Mouse (Mus musculus) liver, embryonic 16.5 days (tissue): ENCODE data around the gene Arhgap42. TPM values are rescaled to one million over a fixed set of nuclear protein-coding genes. Genes with fewer than 3 reads are reported as not detected.

ENCODE experiments used
- ATAC-seq: fragments of 200-750 bp; cut with Nextera tagmentation; 2 replicates; pipeline ENCODE4 v1.8.0; 2017; ENCODE audit warnings: low read depth, mild to moderate bottlenecking, moderate number of reproducible peaks, moderate library complexity
- H3K27ac ChIP-seq: fragments of 300-500 bp; sonication (generic); 2 replicates; pipeline ENCODE4 v1.5.1; 2014; ENCODE audit warnings: mild to moderate bottlenecking, low read length
- H3K27me3 ChIP-seq: fragments of 300-500 bp; sonication (generic); 2 replicates; pipeline ENCODE4 v1.6.1; 2014; ENCODE audit warnings: low read depth, low read length, mixed read lengths; ENCODE audit not compliant: control insufficient read depth, insufficient read depth
- H3K36me3 ChIP-seq: fragments of 300-500 bp; sonication (generic); 2 replicates; pipeline ENCODE4 v1.6.1; 2014; ENCODE audit warnings: mild to moderate bottlenecking; ENCODE audit not compliant: control insufficient read depth, insufficient read depth
- H3K4me1 ChIP-seq: fragments of 300-500 bp; sonication (generic); 2 replicates; pipeline ENCODE4 v1.6.1; 2014; ENCODE audit warnings: low read depth, low read length, mixed read lengths; ENCODE audit not compliant: control insufficient read depth
- H3K4me2 ChIP-seq: fragments of 300-500 bp; sonication (generic); 2 replicates; pipeline ENCODE4 v1.6.1; 2014; ENCODE audit warnings: low read depth, low read length, mixed read lengths
- H3K4me3 ChIP-seq: fragments of 300-500 bp; sonication (generic); 2 replicates; pipeline ENCODE4 v1.5.1; 2014; ENCODE audit warnings: low read depth, mild to moderate bottlenecking, low read length
- H3K9ac ChIP-seq: fragments of 300-500 bp; sonication (generic); 2 replicates; pipeline ENCODE4 v1.6.1; 2014; ENCODE audit warnings: low read depth, low read length
- H3K9me3 ChIP-seq: fragments of 300-500 bp; sonication (generic); replicated peaks from 2 replicates; pipeline ENCODE4 v1.6.1; 2016; ENCODE audit warnings: low read length; ENCODE audit not compliant: control insufficient read depth
- WGBS: fragments of 180-500 bp; shearing (Covaris S2); extraction: QIAGEN DNeasy Blood & Tissue Kit; methylation state at CpG from one replicate; pipeline ENCODE4 v1.1.7; 2014; ENCODE audit not compliant: insufficient replicate concordance; 5-methylcytosine and 5-hydroxymethylcytosine counted together
- polyA plus RNA-seq: library from polyadenylated mRNA; unstranded; fragments of >200 nt; fragmentation: Nextera tagmentation; extraction: Ambion mirVana; gene quantifications from 2 replicates; pipeline ENCODE4 v1.2.1, GENCODE M21; 2015

Gene Arhgap42
- polyA plus RNA-seq, 1 experiment from 2014 or later, result 7.4 TPM

DNA sequence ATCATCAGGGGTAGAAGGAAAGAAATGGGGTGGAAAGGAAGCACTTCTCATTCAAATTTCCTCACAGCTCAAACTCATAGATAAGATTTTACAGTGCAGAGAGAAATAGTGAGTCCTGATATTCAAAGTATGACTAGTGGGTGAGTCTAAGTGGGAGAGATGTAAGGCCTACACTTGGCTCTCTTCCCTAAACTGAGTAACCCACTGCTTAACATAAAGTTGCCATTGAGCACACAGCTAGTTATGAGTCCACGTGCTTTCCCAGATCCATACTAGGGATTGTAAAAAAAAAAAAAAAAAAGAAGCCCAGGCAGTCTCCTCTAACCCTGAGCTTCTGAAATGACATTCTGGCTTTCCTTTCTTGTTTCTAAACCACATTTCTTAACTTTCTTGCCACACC, 96.8 kb downstream of the Arhgap42 start:
- Histone ChIP-seq H3K4me2 (no peak overlapping the region), H3K4me1 (no peaks in the 10 kb centered on the region), H3K9ac (no peak overlapping the region), H3K36me3 (no peaks in the 10 kb centered on the region), H3K27ac (no peak overlapping the region), H3K4me3 (no peak overlapping the region), H3K27me3 (no peaks in the 10 kb centered on the region), H3K9me3 (no peaks in the 10 kb centered on the region)
- ATAC-seq, result no peak
- WGBS, result 55% methylated on average over 1 of the region's 1 CpGs

DNA sequence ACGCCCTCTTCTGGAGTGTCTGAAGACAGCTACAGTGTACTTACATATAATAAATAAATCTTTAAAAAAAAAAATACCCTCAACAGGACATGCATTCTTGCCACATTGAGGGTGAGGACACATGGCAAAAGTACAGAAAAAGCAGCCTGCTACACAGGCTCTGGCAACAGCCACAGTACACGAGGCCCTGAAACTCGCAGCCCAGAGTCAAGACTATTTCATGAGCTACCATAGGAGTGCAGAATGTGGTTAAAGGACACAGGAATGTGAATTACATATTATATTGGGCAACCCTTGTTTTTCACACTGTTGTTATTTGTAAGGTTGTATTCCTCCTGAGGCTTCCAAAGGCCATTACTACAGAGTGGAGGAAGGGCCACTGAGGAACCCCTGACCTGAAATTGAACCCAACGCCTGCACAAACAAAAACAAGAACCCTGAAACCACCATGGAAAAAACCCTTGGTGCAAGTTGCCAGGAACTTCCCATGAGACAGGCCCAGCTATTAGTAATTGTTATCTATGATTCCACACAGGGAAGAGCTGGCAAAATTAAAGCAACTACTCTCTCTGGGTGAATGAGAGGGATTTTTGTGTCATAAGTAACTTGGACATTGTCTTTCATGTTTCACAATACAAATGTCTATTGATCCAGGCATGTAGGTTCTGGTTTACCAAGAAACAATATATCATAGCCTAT, 109.8 kb downstream of the Arhgap42 start:
- WGBS, result 67% methylated on average over 4 of the region's 4 CpGs
- no peak overlapping the region for H3K27ac ChIP-seq

DNA sequence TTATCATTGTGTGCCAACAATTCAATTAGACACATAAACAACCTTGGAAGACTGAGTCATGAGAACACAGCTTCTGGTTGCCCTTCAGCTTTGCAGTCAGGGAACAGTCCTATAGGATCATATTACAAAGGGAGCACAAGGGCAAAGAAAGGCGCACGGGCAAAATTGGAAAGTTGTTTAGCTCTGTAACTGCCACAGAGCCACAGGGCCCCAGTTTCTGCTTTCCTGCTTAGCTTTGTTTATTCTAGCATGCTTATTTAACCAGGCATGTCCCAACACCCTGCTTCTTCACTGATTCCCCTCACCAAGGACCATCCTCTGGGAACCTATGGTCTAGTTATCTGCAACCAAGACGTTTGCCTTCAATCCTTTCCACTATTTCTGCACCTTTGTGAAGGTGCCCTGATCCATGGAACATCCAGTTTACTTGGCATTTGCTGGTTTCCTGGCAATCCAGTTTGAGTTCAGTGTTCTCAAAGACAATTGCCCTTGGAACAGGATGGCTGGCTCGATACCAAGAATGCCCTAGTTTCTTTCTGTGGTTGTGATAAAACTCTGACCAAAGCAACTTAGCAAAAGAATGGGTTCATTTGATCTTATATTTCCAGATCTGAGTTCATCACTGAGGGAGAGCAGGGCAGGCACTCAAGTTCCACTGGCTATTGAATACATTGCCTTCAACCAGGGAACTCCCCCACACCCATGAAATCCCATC, 111.7 kb downstream of the Arhgap42 start:
- Histone ChIP-seq H3K4me3 (no peak overlapping the region), H3K36me3 (no peaks in the 10 kb centered on the region), H3K9ac (no peak overlapping the region), H3K4me1 (no peaks in the 10 kb centered on the region), H3K9me3 (no peaks in the 10 kb centered on the region), H3K27me3 (no peaks in the 10 kb centered on the region), H3K4me2 (no peak overlapping the region), H3K27ac (no peak overlapping the region)
- WGBS, result 51% methylated on average over 4 of the region's 4 CpGs
- ATAC-seq, result no peak

More for the DNA sequence above, 109.8 kb downstream of the Arhgap42 start:
- no peak for ATAC-seq
- Histone ChIP-seq H3K9me3 (no peaks in the 10 kb centered on the region), H3K36me3 (no peaks in the 10 kb centered on the region), H3K9ac (no peak overlapping the region), H3K4me3 (no peak overlapping the region), H3K4me2 (no peak overlapping the region), H3K27me3 (no peaks in the 10 kb centered on the region), H3K4me1 (no peaks in the 10 kb centered on the region)

DNA sequence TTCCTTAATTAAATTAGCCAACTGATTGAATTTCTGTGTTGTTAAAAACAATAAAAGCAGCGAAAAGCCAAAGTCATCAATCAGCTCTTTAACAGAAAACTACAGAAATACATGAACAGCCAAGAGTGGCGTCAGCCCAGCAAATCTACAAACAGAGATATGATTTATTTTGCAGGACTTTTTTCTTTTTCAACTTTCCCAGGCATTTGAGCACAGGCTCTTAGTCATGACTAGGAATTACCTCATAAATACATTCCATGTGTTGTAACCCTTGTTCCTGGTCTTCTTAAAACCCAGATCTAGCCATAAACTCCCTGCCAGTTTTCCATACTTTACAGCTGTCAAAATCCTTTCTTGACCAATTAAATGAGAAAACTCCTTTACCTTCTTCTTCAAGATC, 114.7 kb downstream of the Arhgap42 start:
- Histone ChIP-seq H3K27me3 (no peaks in the 10 kb centered on the region), H3K9me3 (no peaks in the 10 kb centered on the region), H3K4me3 (no peak overlapping the region), H3K36me3 (no peaks in the 10 kb centered on the region), H3K4me1 (no peaks in the 10 kb centered on the region), H3K9ac (no peak overlapping the region), H3K4me2 (no peak overlapping the region), H3K27ac (no peak overlapping the region)
- ATAC-seq, result no peak
- WGBS, result 61% methylated on average over 2 of the region's 2 CpGs

DNA sequence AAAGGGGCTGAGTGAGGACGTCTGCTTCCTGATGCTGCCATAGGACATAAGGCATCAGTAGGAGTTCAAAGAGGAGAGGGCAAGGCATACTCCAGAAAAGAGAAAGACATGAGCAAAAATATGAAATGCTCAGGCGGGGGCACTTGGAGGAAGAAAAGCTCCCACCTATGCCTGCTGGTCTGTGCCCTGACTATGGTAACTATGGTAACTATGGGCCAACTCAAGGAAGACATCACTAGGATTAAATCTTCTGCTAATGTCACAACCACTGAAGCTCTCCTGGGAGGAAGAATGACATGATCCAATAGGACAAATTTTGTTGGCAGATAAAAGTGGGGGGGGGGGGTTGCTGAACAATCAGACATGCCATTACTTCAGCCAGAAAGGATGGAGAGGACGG, 124.6 kb downstream of the Arhgap42 start:
- no peak overlapping the region for H3K4me2 ChIP-seq
- H3K9ac ChIP-seq, result no peak overlapping the region
- H3K36me3 ChIP-seq, result no peaks in the 10 kb centered on the region
- H3K4me1 ChIP-seq, result no peaks in the 10 kb centered on the region
- H3K27ac ChIP-seq, result no peak overlapping the region
- WGBS, result 60% methylated on average over 3 of the region's 3 CpGs
- no peaks in the 10 kb centered on the region for H3K27me3 ChIP-seq
- H3K9me3 ChIP-seq, result no peaks in the 10 kb centered on the region
- no peak overlapping the region for H3K4me3 ChIP-seq
- ATAC-seq, result no peak

DNA sequence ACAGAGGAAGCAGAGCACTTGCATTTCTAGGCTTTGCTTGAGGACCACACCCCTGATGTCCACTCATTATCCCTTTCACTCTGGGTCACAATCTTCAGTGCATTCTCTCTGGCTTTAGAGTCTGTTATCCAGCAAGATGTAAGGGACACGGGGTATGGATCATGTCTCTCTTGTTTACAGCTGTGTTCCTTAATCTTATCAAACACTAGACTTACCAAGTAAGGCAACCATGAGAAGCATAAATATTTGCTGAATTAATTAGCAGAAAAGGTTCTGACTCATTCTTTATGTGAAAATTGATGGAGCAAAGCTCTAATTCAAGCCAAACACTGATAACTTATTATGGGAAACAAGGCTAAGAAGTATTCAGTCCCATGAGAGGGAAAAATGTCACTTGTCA, 125.1 kb downstream of the Arhgap42 start:
- H3K9ac ChIP-seq, result no peak overlapping the region
- no peak overlapping the region for H3K4me3 ChIP-seq
- no peaks in the 10 kb centered on the region for H3K9me3 ChIP-seq
- WGBS, result 46% methylated on average over 1 of the region's 1 CpGs
- no peaks in the 10 kb centered on the region for H3K27me3 ChIP-seq
- no peak overlapping the region for H3K27ac ChIP-seq
- no peaks in the 10 kb centered on the region for H3K36me3 ChIP-seq
- no peaks in the 10 kb centered on the region for H3K4me1 ChIP-seq
- no peak overlapping the region for H3K4me2 ChIP-seq
- ATAC-seq, result no peak

DNA sequence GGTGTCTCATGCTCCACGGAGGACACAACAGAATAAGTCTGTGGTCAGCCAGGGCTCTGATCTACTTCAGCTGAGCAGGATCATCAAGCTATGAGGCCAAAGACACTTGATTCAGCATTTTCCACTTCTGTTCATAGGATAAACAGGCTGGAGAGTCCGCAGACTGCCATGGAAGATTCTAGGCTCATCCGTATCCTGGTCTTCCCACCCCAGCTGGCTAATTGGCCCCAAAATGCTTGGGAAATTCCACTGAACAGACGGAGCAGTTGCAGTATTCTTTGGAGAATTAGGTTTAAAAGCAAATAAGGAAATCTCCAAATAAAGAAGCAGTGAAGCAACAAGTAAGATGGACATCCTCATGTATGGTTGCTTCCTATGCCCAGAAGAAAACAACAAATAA, 126.0 kb downstream of the Arhgap42 start:
- ATAC-seq, result no peak
- Histone ChIP-seq H3K9ac (no peak overlapping the region), H3K27me3 (no peaks in the 10 kb centered on the region), H3K9me3 (no peaks in the 10 kb centered on the region), H3K4me1 (no peaks in the 10 kb centered on the region), H3K27ac (no peak overlapping the region), H3K4me3 (no peak overlapping the region), H3K36me3 (no peaks in the 10 kb centered on the region), H3K4me2 (no peak overlapping the region)
- 56% methylated on average over 4 of the region's 4 CpGs for WGBS

DNA sequence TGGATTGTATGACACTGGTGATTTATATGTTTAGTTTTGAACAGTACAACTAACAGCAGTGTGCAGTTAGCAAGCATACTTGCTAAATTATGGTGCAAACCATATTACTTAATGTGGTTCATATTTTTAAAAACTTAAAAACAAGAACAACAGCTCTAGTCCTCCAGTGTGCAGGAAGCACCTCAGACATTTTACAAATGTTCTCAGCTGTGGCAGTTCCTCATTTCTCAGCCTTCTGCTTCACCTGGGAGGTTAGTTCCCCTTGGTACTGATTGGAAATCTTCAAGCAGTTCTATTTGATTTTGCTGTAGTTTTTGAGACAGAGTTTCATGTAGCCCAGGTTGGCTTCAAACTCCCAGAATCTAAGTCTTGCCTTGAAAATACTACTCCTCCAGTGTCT, 131.2 kb downstream of the Arhgap42 start:
- H3K27ac ChIP-seq, result no peak overlapping the region
- H3K36me3 ChIP-seq, result no peaks in the 10 kb centered on the region
- ATAC-seq, result no peak
- H3K9me3 ChIP-seq, result no peaks in the 10 kb centered on the region
- H3K9ac ChIP-seq, result no peak overlapping the region
- H3K4me2 ChIP-seq, result no peak overlapping the region
- no peaks in the 10 kb centered on the region for H3K4me1 ChIP-seq
- H3K4me3 ChIP-seq, result no peak overlapping the region
- no peaks in the 10 kb centered on the region for H3K27me3 ChIP-seq

DNA sequence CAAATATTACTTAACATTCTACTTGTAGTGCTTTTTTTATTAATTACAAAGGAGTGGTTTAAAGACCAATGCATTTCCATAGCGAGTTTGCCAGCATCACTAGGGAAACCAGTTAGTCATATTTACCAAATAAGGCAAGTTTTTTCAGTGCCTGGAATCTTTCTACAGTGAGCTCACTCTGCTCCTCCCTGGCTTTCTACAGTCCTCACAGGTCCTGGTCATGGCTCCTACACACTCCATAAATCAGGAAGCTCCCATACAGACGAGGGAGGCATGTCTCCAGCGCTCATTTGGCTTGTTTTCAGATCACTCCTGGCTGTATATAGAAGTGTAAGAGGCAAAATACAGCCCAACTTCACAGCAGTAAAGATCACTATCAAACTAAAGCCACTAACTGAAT, 134.1 kb downstream of the Arhgap42 start:
- Histone ChIP-seq H3K9ac (no peak overlapping the region), H3K9me3 (no peaks in the 10 kb centered on the region), H3K4me1 (no peaks in the 10 kb centered on the region), H3K36me3 (no peaks in the 10 kb centered on the region), H3K4me2 (no peak overlapping the region), H3K27me3 (no peaks in the 10 kb centered on the region), H3K4me3 (no peak overlapping the region), H3K27ac (no peak overlapping the region)
- no peak for ATAC-seq
- 53% methylated on average over 3 of the region's 3 CpGs for WGBS
